Mouse (Mus musculus): ENCODE measurements around the gene Rtn1.

The Rtn1 gene

GRCm38 (mm10) chr12:72285366-72286345 lies 123.2 kb downstream of the Rtn1 start:
- DNase-seq (ENCODE audit: inconsistent age in 2 of 2, low spot score in 1 of 2) = peak in 1 of 2 experiments; percentile 27

- DNase-seq (ENCODE audit: inconsistent age in 2 of 2, low spot score in 1 of 2) = peak; percentile 9 to 59
Observed at GRCm38 (mm10) chr12:72284576-72284975, 124.3 kb downstream of the Rtn1 start.

GRCm38 (mm10) chr12:72279129-72279875 lies 129.6 kb downstream of the Rtn1 start:
- no peak for DNase-seq (ENCODE audit: inconsistent age in 2 of 2, low spot score in 1 of 2)

- DNase-seq (ENCODE audit: inconsistent age in 2 of 2, low spot score in 1 of 2) = no peak
Observed at GRCm38 (mm10) chr12:72273721-72274414, 135.0 kb downstream of the Rtn1 start.

GRCm38 (mm10) chr12:72267614-72268013 lies 141.2 kb downstream of the Rtn1 start:
- DNase-seq (ENCODE audit: inconsistent age in 2 of 2, low spot score in 1 of 2) = no peak

DNA sequence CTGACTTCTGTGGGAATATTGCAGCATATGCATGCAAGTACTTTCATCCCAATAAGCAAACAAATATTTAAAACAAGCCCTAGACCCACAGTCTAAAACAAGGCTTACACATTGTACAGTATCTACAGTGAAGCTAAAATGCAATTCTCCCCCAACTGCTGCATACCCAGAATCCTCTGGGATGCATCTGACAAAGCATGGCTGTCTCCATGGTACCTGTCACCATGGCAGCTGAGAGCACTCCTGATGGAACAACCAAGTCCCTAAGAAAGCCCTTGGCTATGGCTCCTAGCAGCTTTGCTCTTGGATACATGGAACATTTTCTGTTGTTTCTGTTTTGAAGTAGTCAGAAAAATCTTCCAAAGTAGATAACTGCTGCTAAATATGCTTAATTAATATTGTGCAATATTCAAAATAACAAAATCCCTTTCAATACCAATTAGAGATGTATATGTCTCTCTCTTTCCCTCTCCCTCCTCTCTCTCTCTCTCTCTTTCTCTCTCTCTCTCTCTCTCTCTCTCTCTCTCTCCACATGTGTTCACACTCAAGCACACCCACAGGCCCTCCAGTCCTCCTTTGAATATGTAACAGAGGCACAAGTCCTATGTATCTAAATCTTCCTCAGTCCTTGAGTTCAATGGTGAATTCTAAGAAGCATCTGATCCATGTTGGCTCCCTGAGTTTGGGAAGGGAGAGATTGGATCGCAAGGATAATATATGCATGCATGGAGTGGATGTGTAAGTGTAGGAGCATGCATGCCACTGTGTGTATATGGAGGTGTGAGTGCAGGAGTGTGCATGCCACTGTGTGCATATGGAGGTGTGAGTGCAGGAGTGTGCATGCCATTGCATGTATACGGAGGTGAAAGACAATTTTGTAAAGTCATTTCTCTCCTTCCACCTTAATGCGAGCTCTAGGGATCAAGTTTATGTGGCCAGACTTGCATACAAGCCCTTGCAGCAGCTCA lies 143.3 kb downstream of the Rtn1 start:
- DNase-seq (ENCODE audit: inconsistent age in 2 of 2, low spot score in 1 of 2) = no peak

GRCm38 (mm10) chr12:72263213-72264103 lies 145.4 kb downstream of the Rtn1 start:
- no peak for DNase-seq (ENCODE audit: inconsistent age in 2 of 2, low spot score in 1 of 2)

DNA sequence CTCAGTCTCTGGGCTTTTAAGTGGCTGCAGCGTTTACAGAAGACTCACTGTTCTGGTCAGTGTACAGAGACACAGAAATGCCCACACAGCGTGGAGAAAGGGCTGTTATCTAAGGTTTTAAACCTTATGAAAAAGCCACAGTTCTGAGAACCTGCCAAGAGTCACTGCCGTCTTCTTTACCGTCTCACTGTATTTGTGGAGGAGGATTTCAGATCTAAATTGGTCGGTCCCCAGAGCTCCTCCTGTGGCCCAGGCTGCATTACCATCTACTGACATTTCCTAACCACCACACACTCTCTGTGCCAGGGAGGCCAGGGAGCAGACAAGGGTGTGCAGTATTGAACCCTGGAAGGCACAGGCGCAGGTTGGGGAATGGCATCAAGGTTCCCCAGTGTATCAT lies 151.9 kb downstream of the Rtn1 start:
- no peak for DNase-seq (ENCODE audit: inconsistent age in 2 of 2, low spot score in 1 of 2)

- no peak for DNase-seq (ENCODE audit: inconsistent age in 2 of 2, low spot score in 1 of 2)
Observed at GRCm38 (mm10) chr12:72253040-72253439, 155.8 kb downstream of the Rtn1 start.

DNA sequence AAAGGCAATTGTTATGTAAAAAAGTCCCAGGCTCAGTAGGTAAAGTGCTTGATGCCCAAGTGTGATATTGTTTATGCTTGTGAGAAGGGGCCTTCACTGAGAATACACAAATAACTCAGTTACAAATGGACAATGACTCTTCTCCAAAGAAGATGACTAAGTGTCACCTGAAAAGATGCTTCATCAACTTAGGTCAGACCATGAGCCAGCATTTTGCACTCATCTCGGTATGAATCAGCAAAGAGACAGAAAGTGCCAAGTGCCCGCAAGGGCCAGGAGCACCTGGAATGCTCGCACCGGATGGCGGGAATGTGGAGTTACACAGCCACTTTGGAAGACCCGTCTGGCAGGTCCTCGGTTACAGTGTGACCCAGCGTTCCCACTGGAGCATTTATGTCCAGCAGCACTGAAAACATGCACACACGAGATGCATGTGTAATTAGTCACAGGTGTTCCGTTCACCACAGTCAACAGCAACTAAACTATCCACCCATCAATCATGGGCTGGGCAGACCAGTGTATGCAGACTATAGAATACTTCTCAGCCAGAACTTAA lies 156.9 kb downstream of the Rtn1 start:
- DNase-seq (ENCODE audit: inconsistent age in 2 of 2, low spot score in 1 of 2) = no peak

DNA sequence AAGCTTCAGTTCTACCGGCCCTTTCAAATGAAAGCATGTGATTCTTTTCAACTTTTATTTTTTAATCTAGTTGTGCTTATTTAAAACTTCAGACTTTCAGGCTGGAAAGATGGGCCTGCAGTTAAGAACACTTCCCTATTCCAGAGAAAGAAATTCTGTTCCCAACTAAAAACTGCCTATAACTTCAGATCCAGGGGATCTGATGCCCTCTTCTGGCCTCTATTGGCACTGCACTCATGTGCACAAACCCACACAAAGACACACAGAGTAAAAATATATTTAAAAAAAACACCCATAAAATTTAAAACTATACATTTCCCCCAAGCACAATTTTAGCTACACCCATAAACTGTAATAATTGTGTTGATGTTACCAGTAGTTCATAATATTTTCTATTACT lies 163.9 kb downstream of the Rtn1 start:
- DNase-seq (ENCODE audit: inconsistent age in 2 of 2, low spot score in 1 of 2) = no peak

- DNase-seq (ENCODE audit: inconsistent age in 2 of 2, low spot score in 1 of 2) = no peak
Observed at GRCm38 (mm10) chr12:72242807-72243206, 166.0 kb downstream of the Rtn1 start.

DNA sequence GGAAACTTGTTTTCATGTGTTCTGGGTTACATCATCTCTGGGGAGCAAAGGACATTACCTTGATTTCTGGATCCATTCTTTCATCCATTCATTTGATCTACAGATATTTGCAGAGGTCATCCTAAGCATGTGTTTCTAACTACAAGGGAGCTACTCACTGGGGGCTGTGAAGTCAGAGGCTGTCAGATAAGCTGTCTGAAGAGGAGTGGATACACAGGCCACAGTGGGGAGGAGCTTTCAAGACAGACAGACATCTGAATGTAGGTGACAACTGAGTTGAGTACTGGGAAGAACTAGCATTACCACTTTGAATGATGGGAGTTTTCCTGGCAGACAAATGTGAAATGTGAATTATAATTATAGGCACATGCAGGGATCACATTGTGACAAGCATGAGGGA lies 168.3 kb downstream of the Rtn1 start:
- DNase-seq (ENCODE audit: inconsistent age in 2 of 2, low spot score in 1 of 2) = no peak

GRCm38 (mm10) chr12:72239230-72239894 lies 169.5 kb downstream of the Rtn1 start:
- no peak for DNase-seq (ENCODE audit: inconsistent age in 2 of 2, low spot score in 1 of 2)

GRCm38 (mm10) chr12:72237251-72237650 lies 171.6 kb downstream of the Rtn1 start:
- DNase-seq (ENCODE audit: inconsistent age in 2 of 2, low spot score in 1 of 2) = no peak

DNA sequence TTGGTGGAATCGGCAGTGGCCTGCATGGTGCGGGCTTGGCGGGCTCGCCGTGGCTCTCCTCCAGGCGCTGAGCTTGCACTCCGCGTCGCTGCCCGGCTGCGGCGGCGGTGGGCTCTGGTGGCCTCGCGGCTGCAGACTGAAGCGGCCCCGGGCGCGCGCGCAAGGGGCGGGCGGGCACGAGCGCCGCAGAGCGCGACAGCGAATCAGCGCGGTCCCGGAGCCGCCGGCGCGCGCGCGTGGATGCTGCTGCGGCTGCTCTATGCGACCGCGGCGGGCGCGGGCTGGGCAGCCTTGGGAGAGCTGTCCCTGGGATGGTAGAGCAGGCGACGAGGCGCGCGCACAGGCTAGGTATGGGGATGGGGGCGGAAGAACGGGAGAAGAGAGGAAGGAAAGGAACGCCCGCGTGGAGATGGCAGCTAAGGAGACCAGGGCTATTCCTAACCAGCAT lies 172.3 kb downstream of the Rtn1 start:
- DNase-seq (ENCODE audit: inconsistent age in 2 of 2, low spot score in 1 of 2) = peak; percentile 29 to 65

DNA sequence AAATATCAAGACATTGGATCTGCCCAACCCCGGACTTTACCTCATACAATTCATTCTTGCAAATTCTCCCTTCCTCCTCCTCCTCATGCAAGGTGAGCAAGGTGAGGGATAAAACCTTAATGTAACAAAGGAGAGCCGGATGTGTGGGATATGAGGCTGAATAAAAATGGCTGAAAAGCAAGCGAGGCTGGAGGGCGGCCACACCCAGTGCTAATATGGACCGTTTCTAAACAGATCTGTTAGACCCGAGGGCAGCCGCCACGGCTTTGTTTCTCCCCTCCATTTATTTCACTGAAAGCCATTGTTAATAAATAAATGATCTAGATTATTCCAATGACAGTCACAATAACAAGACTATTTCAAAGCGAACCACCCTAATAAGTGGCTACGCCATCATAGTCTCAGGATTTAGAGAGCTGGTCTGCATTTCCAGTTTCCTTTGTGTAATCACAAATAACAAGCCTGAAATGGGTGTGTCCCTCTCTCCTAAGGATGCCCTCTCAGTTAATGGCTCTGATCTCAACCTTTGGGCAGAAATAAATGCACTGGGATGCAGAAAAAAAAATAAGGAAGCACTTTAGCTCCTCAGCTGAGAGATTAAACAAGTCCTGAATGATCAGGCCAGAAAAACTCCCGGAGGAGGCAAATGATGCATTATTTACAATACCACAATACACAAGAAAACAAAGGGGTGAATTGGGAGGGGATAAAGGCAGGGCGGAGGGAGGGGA lies 173.1 kb downstream of the Rtn1 start:
- DNase-seq (ENCODE audit: inconsistent age in 2 of 2, low spot score in 1 of 2) = peak in 1 of 2 experiments; percentile 27

DNA sequence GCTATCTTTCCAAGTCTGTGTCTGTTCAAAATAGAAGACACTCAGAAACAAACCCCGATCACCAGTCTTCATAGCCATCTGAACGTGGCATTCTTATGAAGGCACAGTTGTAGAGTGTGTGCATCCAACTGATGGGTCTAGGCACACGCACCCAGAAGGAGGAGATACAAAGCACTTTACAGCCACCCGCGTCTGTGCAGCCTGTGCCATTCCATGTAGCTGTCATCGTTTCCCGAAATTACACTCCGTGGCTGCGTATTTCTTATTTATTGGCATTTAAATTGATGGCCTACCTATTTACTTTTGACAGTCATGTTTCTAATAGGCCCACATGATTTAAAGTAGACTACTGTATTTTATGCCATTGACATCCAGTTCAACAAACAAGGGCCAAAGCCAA lies 173.9 kb downstream of the Rtn1 start:
- DNase-seq (ENCODE audit: inconsistent age in 2 of 2, low spot score in 1 of 2) = no peak

Data from adrenal gland, adult (tissue).